Mouse (Mus musculus) Patski (cell line): ENCODE measurements around the gene Gm20388. TPM values are rescaled to one million over a fixed set of nuclear protein-coding genes. Genes with fewer than 3 reads are reported as not detected.
A peak's percentile ranks its signal among the peaks of the same experiment; 100 is the strongest.

Experiments
- ATAC-seq: fragments of 100-300 bp; one replicate; pipeline ENCODE4 v1.8.0; 2021
- CTCF ChIA-PET: fragments of 350-600 bp; sonication (Branson Sonifier 250); formaldehyde crosslinking; loops from one replicate; lab custom pipeline; 2022; ENCODE audit warnings: inconsistent platforms; lab: Charles Lee
- POLR2A ChIA-PET: fragments of 350-600 bp; sonication (Branson Sonifier 250); formaldehyde crosslinking; loops from one replicate; lab custom pipeline; 2022; ENCODE audit warnings: antibody characterized with exemption, inconsistent platforms; lab: Charles Lee
- DNase-seq: peaks from one replicate; pipeline ENCODE4 v3.0.0-alpha.2; 2011; ENCODE audit warnings: low read depth, low spot score
- H3K27me3 ChIP-seq: fragments of 371-371 bp; one replicate; pipeline ENCODE4 v1.5.1; 2021
- CTCF ChIP-seq: fragments of 100-300 bp; IDR thresholded peaks from one replicate; pipeline ENCODE4 v1.5.1; 2021
- in situ Hi-C: fragments of 300-500 bp; cut with MboI; formaldehyde crosslinking; loops from 3 replicates; pipeline ENCODE4 v1.11.1; 2018; ENCODE audit warnings: low pct_unique_long_range_greater_than_20kb, mixed read lengths
- polyA plus RNA-seq: library from polyadenylated mRNA; unstranded; gene quantifications from one replicate; pipeline ENCODE4 v1.2.3, GENCODE M21; 2021

Gene Gm20388
- polyA plus RNA-seq, 1 experiment from 2014 or later: 86.7 TPM

- DNase-seq: no peak
Measured at GRCm38 (mm10) chr8:122573577-122573976, 2662.9 kb downstream of the Gm20388 start.

GRCm38 (mm10) chr8:122574264-122574663 lies 2663.6 kb downstream of the Gm20388 start:
- in situ Hi-C loops: no loop called here
- ChIA-PET CTCF (no interaction called here), POLR2A (interaction anchor here (1.1 to 5.6 kb wide), 2 partner anchors 30 to 36 kb away, joined by 3 to 26 read pairs; partner anchors contain the start of genes Galns and Trappc2l)
- no peaks in the 10 kb centered on the region for H3K27me3 ChIP-seq
- no peak for ATAC-seq
- TF ChIP-seq CTCF: no peak
- no peak for DNase-seq

More at GRCm38 (mm10) chr8:122573577-122573976, 2662.9 kb downstream of the Gm20388 start:
- ATAC-seq: no peak
- in situ Hi-C loops: no loop called here
- ChIA-PET CTCF (no interaction called here), POLR2A (interaction anchor here (0.7 to 1.6 kb wide), 3 partner anchors 10 to 77 kb away, joined by 4 read pairs; no protein-coding TSS in a partner anchor)
- no peak for TF ChIP-seq CTCF
- H3K27me3 ChIP-seq: no peaks in the 10 kb centered on the region

- H3K27me3 ChIP-seq: no peaks in the 10 kb centered on the region
- TF ChIP-seq CTCF: no peak
- in situ Hi-C loops: no loop called here
- ATAC-seq: no peak
- DNase-seq: no peak
- ChIA-PET POLR2A (interaction anchor here (1.1 to 5.6 kb wide), 3 partner anchors 7 to 36 kb away, joined by 3 to 26 read pairs (median 11); partner anchors contain the start of genes Cdt1, Galns and Trappc2l), CTCF (interaction anchor here (2.8 kb wide), 1 partner anchor 30 kb away, joined by 7 read pairs; no protein-coding TSS in a partner anchor)
Measured at GRCm38 (mm10) chr8:122574667-122575251, 2664.1 kb downstream of the Gm20388 start.

DNA sequence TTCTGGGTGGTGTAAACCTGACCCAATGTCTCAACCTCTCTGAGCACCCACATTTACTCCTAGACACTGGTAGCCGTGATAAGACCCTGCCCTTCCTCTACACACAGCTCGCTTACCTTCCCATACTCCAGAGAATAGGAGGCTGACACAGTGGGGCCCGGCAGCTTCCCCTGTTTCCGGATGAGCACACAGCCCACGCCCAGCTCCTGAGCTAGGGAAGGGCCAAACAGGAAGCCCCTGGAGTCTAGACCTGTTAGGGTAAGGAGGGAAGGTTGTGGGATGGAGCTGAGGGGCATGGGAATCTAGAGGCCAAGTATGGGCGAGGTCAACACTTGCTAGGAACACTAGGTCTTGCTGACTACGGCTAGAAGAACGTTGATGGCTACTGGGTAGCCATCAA lies 2664.6 kb downstream of the Gm20388 start:
- CTCF ChIA-PET: interaction anchor here (2.8 kb wide), 1 partner anchor 30 kb away, joined by 7 read pairs; no protein-coding TSS in a partner anchor
- POLR2A ChIA-PET: interaction anchor here (0.8 to 5.6 kb wide), 5 partner anchors 8 to 35 kb away, joined by 3 to 26 read pairs (median 3); partner anchors contain the start of genes Cdt1, Galns and Trappc2l
- no peaks in the 10 kb centered on the region for H3K27me3 ChIP-seq
- in situ Hi-C loops: no loop called here
- no peak for DNase-seq
- no peak for TF ChIP-seq CTCF
- no peak for ATAC-seq

GRCm38 (mm10) chr8:122575735-122576647 lies 2665.3 kb downstream of the Gm20388 start:
- ChIA-PET POLR2A (interaction anchor here (0.8 to 5.6 kb wide), 6 partner anchors 8 to 143 kb away, joined by 3 to 26 read pairs (median 4); partner anchors contain the start of genes Cdt1, Cyba, Galns and Trappc2l), CTCF (interaction anchor here (2.8 kb wide), 1 partner anchor 29 kb away, joined by 7 read pairs; no protein-coding TSS in a partner anchor)
- TF ChIP-seq CTCF: no peak
- DNase-seq (no peak), ATAC-seq (peak; percentile 27)
- in situ Hi-C loops: no loop called here
- no peaks in the 10 kb centered on the region for H3K27me3 ChIP-seq

DNA sequence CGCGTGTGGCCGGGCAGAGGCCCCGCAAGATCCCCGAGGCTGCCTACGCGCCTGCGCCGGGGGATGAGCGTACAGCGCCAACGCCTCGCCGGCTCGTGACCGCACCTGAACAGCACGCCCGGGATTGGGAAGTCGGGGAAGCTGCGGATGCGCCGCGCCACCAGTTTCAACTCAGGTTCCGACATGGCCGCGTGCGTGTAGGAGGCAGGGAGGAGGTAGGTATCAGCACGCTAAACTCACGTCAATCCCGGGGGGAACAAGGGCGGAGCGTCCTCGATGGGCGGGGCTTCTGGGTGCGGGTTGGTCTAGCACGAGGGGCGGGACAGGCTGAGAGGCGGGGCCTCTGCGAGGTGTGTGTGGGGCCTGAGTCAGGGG lies 2666.0 kb downstream of the Gm20388 start, which contains the start of gene Aprt:
TSS of gene Aprt (minus strand) at position 262 of the 375 bp plus-strand sequence.
- TF ChIP-seq CTCF: no peak
- DNase-seq: no peak
- peak; percentile 67 for ATAC-seq
- ChIA-PET CTCF (interaction anchor here (2.8 kb wide), 1 partner anchor 28 kb away, joined by 7 read pairs; no protein-coding TSS in a partner anchor), POLR2A (interaction anchor here (1.1 to 5.6 kb wide), 4 partner anchors 9 to 144 kb away, joined by 3 to 26 read pairs (median 8); partner anchors contain the start of genes Cdt1, Cyba, Galns and Trappc2l)
- no peaks in the 10 kb centered on the region for H3K27me3 ChIP-seq
- in situ Hi-C loops: no loop called here

- H3K27me3 ChIP-seq: no peaks in the 10 kb centered on the region
- TF ChIP-seq CTCF: no peak
- ATAC-seq: no peak
- in situ Hi-C loops: no loop called here
- ChIA-PET CTCF (interaction anchor here (2.8 kb wide), 1 partner anchor 28 kb away, joined by 7 read pairs; no protein-coding TSS in a partner anchor), POLR2A (interaction anchor here (1.1 to 5.6 kb wide), 4 partner anchors 10 to 144 kb away, joined by 3 to 26 read pairs (median 8); partner anchors contain the start of genes Cdt1, Cyba, Galns and Trappc2l)
- DNase-seq: no peak
Measured at GRCm38 (mm10) chr8:122577116-122577515, 2666.5 kb downstream of the Gm20388 start.

DNA sequence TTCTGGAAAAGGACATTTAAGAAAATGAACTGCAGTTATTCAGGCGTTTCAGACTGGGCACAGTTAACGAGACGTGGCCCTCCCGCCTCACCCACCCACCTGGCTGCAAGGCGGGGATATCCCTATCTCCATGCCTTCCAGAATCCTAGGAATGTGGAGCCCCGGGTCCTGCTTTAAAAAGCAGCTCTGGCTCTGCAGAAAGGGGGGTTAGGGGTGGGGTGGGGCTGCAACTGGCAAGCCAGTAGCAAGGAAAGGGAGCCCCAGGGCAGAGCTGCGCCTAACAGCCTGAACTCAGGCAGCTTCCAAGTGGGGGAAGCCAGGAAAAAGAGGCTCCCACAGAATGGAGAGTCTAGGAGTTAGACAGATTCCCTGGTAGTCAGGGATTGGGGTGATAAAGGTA lies 2668.6 kb downstream of the Gm20388 start:
- CTCF ChIA-PET: no interaction called here
- H3K27me3 ChIP-seq: no peaks in the 10 kb centered on the region
- POLR2A ChIA-PET: interaction anchor here (1.3 to 5.6 kb wide), 3 partner anchors 25 to 31 kb away, joined by 3 to 26 read pairs (median 3); partner anchors contain the start of genes Galns and Trappc2l
- ATAC-seq: no peak
- DNase-seq: no peak
- TF ChIP-seq CTCF: no peak
- in situ Hi-C loops: no loop called here

DNA sequence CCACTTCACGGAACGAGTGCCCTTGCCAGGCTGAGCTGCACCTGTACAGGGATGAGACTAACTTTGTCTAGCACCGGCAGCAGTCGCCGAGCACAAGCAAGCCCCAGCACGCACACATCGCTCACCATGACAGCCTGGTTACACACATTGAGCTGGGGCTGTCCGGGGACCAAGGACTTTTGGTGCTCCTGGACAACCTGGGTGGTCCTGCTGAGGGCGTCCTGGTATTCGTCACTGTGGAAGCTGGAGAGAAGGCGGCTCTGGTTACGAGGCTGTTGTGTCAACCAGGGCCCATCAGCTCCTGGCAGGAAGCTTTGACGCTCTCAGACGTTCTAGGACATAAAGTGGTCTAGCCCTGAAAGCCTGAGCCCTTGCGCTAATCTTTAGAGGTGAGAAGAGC lies 2670.3 kb downstream of the Gm20388 start:
- no peak for DNase-seq
- H3K27me3 ChIP-seq: no peaks in the 10 kb centered on the region
- in situ Hi-C loops: no loop called here
- CTCF ChIA-PET: interaction anchor here (1.4 kb wide), 1 partner anchor 29 kb away, joined by 3 read pairs; no protein-coding TSS in a partner anchor
- ATAC-seq: no peak
- TF ChIP-seq CTCF: no peak
- POLR2A ChIA-PET: interaction anchor here (0.9 to 1.3 kb wide), 3 partner anchors 14 to 24 kb away, joined by 3 read pairs; no protein-coding TSS in a partner anchor
